Mouse (Mus musculus) B cell, adult (primary cell): ENCODE results near the gene Zfp358. TPM values are rescaled to one million over a fixed set of nuclear protein-coding genes. Genes with fewer than 3 reads are reported as not detected.

ENCODE experiments used
- total RNA-seq: library from RNA; stranded (reverse); gene quantifications from 4 replicates; pipeline ENCODE4 v1.2.4, GENCODE M21; 2023; ENCODE audit not compliant: inconsistent age

Zfp358 gene
- total RNA-seq = 8.0 to 11.4 TPM (median 9.8 TPM) in 4 replicates

DNA sequence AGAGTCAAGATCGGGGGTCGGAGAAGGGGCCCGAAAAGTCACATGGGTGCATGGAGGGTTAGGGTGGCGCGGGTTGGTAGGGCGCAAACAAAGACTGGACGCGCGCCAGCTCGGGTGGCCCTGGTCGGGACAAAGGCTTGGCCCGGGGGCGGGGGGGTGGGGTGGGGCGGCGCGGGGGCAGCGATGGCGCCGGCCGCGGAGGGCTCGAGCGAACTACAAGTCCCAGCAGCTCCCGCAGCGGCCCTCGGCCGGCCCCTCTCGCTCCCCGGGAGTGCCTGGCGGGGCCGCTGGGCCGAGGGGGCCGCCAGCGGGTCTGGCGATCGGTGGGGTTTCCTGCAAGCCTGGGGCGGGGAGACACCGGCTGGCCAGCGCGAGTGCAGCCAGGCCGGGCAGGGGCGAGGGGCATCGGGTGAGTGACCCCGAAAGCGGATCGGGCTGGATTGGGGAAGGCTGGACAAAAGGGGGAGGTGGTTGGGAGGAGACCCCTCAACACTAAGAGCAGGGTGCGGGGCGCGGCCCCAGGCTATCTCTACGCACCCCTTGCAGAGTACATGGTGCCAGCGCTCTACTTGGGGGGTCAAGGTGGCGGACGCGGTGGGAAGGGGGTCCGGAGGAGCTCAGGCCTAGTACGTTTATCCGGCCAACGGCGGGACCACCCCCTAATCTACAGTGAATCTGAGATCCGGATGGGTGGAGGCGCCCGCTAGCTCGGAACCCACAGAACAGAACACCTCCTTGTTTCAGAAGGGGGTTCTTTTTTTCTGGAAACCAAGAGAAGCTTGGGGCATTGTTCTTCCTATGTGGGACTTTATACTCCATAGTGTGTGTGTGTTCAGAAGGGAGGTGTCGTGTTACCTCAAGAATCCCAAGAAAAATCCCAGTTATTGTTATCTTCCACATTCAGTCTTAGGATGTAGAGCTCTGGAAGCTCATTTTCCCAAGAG, at the start of gene Zfp358:
Zfp358 (plus strand) TSS at position 238 of the 944 bp plus-strand sequence.

DNA sequence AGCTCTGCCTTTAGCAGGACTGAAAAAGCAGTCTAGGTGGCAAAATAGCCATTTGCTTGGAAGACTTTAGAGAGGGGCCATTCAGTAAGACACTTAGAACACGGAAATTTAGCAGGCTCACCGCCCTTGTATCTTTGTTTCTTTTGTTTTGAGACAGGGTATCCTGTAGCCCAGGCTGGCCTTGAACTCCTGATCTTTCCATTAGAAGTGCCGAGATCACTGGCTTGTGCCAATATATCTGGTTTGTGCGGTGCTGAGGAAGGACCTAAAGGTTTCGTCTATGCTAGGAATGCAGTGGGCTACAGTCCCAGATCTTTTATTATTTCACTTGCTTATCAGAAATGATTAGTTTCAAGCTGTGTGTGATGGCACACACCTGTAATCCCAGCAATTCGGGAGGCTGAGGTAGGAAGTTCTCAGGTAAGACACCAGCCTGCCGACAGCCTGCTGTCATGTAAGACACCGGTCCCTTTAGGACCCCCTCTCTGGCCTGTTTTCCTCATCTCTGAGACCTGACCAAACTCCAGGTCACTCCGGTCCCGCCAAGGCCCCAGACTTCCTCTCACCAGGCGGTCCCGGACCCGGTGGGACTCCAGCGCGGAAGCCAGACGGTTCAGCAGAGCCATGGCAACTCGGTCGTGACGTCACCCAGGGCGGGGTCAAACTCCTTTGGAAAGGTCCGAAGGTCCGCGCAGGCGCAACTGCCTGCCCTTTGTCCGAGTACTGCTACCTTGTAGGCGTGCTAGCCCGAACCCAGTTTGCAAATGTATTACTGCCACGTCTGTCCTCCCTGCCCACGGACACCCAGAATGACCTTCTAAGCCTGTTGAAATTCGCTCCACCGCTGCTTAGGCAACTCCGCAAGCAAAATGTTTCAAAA, 25.7 kb upstream of the Zfp358 start, which contains the start of gene Pex11g:
Pex11g (minus strand) TSS at position 675 of the 880 bp plus-strand sequence.

DNA sequence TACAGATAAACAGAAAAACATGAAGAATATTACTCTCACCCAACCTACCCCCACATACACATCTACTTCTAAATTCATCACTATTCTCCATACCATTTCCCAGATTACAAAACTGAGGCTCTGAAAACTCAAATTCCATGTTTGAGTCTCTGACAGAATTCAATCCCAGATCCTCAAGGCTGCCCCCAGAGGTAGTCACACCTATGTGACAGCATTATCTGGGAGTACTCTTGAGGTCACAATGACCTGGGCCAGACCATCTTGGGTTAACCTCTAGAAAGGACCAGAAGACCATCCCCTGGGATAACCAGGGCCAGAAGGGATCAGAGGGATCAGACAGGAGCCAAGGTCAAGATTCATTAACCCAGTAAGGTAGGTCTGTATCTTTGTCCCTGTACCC, 22.4 kb upstream of the Zfp358 start, which contains the start of gene Tex45:
Tex45 (plus strand) TSS at position 301 of the 400 bp plus-strand sequence.

GRCm38 (mm10) chr8:3500235-3501090, 7.5 kb downstream of the Zfp358 start, which contains the start of gene Mcoln1:
Mcoln1 (plus strand) TSS chr8:3500457.

DNA sequence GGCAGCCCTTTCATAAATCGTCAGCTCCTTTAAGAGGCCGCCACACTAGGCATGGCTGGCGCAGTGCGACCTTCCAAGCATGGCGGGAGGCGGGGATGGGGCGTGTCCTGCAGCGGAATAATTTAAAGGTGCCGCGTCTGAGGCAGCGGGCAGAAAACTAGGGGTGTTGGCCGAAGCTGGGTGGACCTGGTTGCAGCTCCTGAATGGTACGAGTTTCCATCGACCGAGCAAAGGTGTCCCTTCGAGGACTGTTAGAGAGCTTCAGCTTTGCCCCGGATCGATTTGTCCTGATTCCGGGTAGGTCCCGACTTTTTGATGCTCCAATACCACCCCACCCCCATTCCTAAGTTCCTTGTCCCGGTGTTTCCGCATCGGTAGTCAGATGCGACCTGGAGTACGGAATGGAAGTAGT, 22.3 kb downstream of the Zfp358 start, which contains the start of gene Pnpla6:
Pnpla6 (plus strand) TSS at position 125 of the 412 bp plus-strand sequence.

Other genes with a start within 250 kb of the Zfp358 start
- gene Insr, start 213.5 kb upstream of the Zfp358 start, total RNA-seq = 39.0 to 47.8 TPM (median 43.2 TPM) in 4 replicates
- 230 to 250 TPM (median 241 TPM) in 4 replicates for gene A430078G23Rik, start 139.7 kb upstream of the Zfp358 start, total RNA-seq
- gene Arhgef18, start 100.1 kb upstream of the Zfp358 start, total RNA-seq = 226 to 260 TPM (median 253 TPM) in 4 replicates
- 0.80 to 1.7 TPM (median 1.4 TPM) in 4 replicates for gene Pex11g, start 25.5 kb upstream of the Zfp358 start, total RNA-seq
- gene Tex45, start 22.3 kb upstream of the Zfp358 start, total RNA-seq = 4.9 to 9.2 TPM (median 7.3 TPM) in 4 replicates
- 89.1 to 114 TPM (median 104 TPM) in 4 replicates for gene Mcoln1, start 7.3 kb downstream of the Zfp358 start, total RNA-seq
- 60.2 to 80.5 TPM (median 68.7 TPM) in 4 replicates for gene Pnpla6, start 22.2 kb downstream of the Zfp358 start, total RNA-seq
- not detected in 4 replicates for gene C330021F23Rik, start 74.9 kb downstream of the Zfp358 start, total RNA-seq
- gene Camsap3, start 94.2 kb downstream of the Zfp358 start, total RNA-seq = 0.12 to 0.27 TPM (median 0.18 TPM) in 4 replicates
- gene Xab2, start 128.2 kb downstream of the Zfp358 start, total RNA-seq = 91.5 to 105 TPM (median 97.7 TPM) in 4 replicates
- gene Pet100, start 128.4 kb downstream of the Zfp358 start, total RNA-seq = 67.8 to 74.9 TPM (median 70.5 TPM) in 4 replicates
- gene Pcp2, start 132.4 kb downstream of the Zfp358 start, total RNA-seq = not detected in 4 replicates
- 248 to 283 TPM (median 258 TPM) in 4 replicates for gene Stxbp2, start 137.8 kb downstream of the Zfp358 start, total RNA-seq
- gene Retn, start 162.6 kb downstream of the Zfp358 start, total RNA-seq = not detected in 4 replicates
- gene Mcemp1, start 172.6 kb downstream of the Zfp358 start, total RNA-seq = not detected in 4 replicates
- gene Fcor, start 179.2 kb downstream of the Zfp358 start, total RNA-seq = 1.6 TPM in 1 of 4 replicates, not detected in the others
- 19.9 to 22.8 TPM (median 21.2 TPM) in 4 replicates for gene Trappc5, start 183.2 kb downstream of the Zfp358 start, total RNA-seq
- 517 to 653 TPM (median 596 TPM) in 4 replicates for gene Fcer2a, start 201.0 kb downstream of the Zfp358 start, total RNA-seq
- 0.35 TPM in 1 of 4 replicates, not detected in the others for gene Clec4g, start 227.5 kb downstream of the Zfp358 start, total RNA-seq